Mouse (Mus musculus): ENCODE data around the gene Lhfpl5. TPM values are rescaled to one million over a fixed set of nuclear protein-coding genes. Genes with fewer than 3 reads are reported as not detected.

The Lhfpl5 gene
- total and polyA plus RNA-seq, 2 experiments from 2014 or later = 0.07 TPM; not detected in 1

- H3K36me3 ChIP-seq (replicated peaks; ENCODE audit: control insufficient read depth, insufficient read depth, low read length) = no peaks in the 10 kb centered on the region
- H3K4me3 ChIP-seq (ENCODE audit: low read depth, low read length) = no peak overlapping the region
- no peak for TF ChIP-seq CTCF (IDR thresholded peaks at IDR 0.05; ENCODE audit: low read depth)
- TF ChIP-seq EP300 (IDR thresholded peaks at IDR 0.05; ENCODE audit: low read depth) = no peak
- no peaks in the 10 kb centered on the region for H3K4me1 ChIP-seq (ENCODE audit: control insufficient read depth, insufficient read depth)
- peaks cover 10% of the 10 kb centered on the region; the same call in 1 of the 2 replicates for H3K27me3 ChIP-seq (ENCODE audit: control insufficient read depth, insufficient read depth, low read length)
- no peak overlapping the region for H3K9ac ChIP-seq (replicated peaks; ENCODE audit: low read depth, low read length)
- DNase-seq (ENCODE audit: low spot score) (no peak), ATAC-seq (ENCODE audit: insufficient read depth, low read depth) (no peak)
- H3K4me2 ChIP-seq (ENCODE audit: low read depth, low read length) = no peak overlapping the region
- H3K27ac ChIP-seq (ENCODE audit: low read depth) = no peak overlapping the region
- no peaks in the 10 kb centered on the region for H3K9me3 ChIP-seq (replicated peaks; ENCODE audit: control insufficient read depth, low read length)
- WGBS = 76% methylated on average over 6 of the region's 6 CpGs
Observed at GRCm38 (mm10) chr17:28572941-28573340, 2.5 kb upstream of the Lhfpl5 start.

DNA sequence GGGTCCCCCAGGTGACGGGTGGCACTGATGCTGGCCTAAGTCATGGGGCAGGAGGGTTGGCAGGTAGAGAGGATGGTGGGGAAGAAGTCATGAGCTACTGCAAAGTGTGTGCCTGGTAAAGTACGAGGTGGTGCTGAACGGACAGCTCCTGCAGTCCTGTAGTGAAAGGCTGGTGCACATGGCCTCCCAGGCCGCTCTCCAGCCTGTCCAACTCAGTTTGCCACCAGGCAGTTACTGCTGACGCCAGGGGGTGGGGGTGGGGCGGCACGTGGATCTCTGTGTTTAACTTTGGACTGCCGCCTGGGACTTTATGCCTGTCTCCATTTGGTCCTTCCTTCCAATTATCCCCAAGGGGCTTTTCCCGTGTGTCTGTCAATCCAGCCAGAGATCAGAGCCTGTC is 5.0 kb downstream of the Lhfpl5 start:
- H3K9ac ChIP-seq (replicated peaks; ENCODE audit: low read depth, low read length) = no peak overlapping the region
- no peak overlapping the region for H3K27ac ChIP-seq (ENCODE audit: low read depth)
- H3K36me3 ChIP-seq (replicated peaks; ENCODE audit: control insufficient read depth, insufficient read depth, low read length) = no peaks in the 10 kb centered on the region
- ATAC-seq (ENCODE audit: insufficient read depth, low read depth) = peak; percentile 88
- H3K9me3 ChIP-seq (replicated peaks; ENCODE audit: control insufficient read depth, low read length) = no peaks in the 10 kb centered on the region
- DNase-seq (ENCODE audit: low spot score) = peak; percentile 81
- H3K4me1 ChIP-seq (ENCODE audit: control insufficient read depth, insufficient read depth) = no peaks in the 10 kb centered on the region
- no peak overlapping the region for H3K4me2 ChIP-seq (ENCODE audit: low read depth, low read length)
- peaks cover 6% of the 10 kb centered on the region; the same call in 1 of the 2 replicates for H3K27me3 ChIP-seq (ENCODE audit: control insufficient read depth, insufficient read depth, low read length)
- 7% methylated on average over 9 of the region's 9 CpGs for WGBS
- H3K4me3 ChIP-seq (ENCODE audit: low read depth, low read length) = no peak overlapping the region
- no peak for TF ChIP-seq EP300 (IDR thresholded peaks at IDR 0.05; ENCODE audit: low read depth)
- no peak for TF ChIP-seq CTCF (IDR thresholded peaks at IDR 0.05; ENCODE audit: low read depth)

DNA sequence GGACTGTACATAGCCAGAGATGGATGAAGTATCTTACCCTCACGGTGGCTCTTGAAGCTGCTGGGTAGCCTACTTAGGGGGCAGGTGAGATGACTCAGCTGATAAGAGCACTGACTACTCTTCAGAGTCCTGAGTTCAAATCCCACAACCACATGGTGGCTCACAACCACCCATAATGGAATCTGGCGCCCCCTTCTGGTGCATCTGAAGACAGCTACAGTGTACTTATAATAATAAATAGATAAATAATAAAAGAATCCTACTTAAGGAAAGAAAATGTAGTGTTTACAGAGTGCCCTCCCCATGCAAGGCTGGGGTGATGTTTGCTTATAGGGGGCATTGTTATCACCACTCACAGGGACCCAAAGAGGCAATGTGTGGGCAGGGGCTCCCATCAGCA is 5.6 kb downstream of the Lhfpl5 start:
- Histone ChIP-seq H3K4me1 (ENCODE audit: control insufficient read depth, insufficient read depth) (no peaks in the 10 kb centered on the region), H3K9ac (replicated peaks; ENCODE audit: low read depth, low read length) (no peak overlapping the region), H3K9me3 (replicated peaks; ENCODE audit: control insufficient read depth, low read length) (no peaks in the 10 kb centered on the region), H3K27ac (ENCODE audit: low read depth) (no peak overlapping the region), H3K4me2 (ENCODE audit: low read depth, low read length) (no peak overlapping the region), H3K4me3 (ENCODE audit: low read depth, low read length) (no peak overlapping the region), H3K36me3 (replicated peaks; ENCODE audit: control insufficient read depth, insufficient read depth, low read length) (no peaks in the 10 kb centered on the region), H3K27me3 (ENCODE audit: control insufficient read depth, insufficient read depth, low read length) (0 out of 2 replicates have a peak, but pooled peaks cover 2% of the 10 kb centered on the region)
- TF ChIP-seq CTCF (IDR thresholded peaks at IDR 0.05; ENCODE audit: low read depth) = no peak
- TF ChIP-seq EP300 (IDR thresholded peaks at IDR 0.05; ENCODE audit: low read depth) = no peak
- ATAC-seq (ENCODE audit: insufficient read depth, low read depth) (no peak), DNase-seq (ENCODE audit: low spot score) (no peak)
- 49% methylated on average over 2 of the region's 2 CpGs for WGBS

DNA sequence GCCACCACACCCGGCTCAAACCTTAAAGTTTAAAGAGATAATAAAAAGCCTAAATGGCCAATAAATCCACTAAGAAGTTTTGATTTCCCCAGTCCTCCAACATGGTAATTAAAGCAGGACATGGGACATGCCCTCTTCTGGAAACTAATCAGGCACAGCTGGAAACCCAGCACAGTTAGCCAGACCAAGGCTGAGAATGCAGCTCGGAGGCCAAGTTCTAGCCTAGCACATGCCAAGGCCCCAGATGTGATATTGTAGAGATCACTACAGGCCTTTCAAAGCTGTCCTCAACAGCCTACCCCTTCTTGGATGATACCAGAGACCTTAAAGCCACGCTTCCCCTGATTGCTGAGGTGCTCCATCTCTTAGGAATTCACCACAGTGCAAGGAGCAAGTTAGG is 11.1 kb downstream of the Lhfpl5 start:
- Histone ChIP-seq H3K4me3 (ENCODE audit: low read depth, low read length) (no peak overlapping the region), H3K36me3 (replicated peaks; ENCODE audit: control insufficient read depth, insufficient read depth, low read length) (peaks cover 37% of the 10 kb centered on the region), H3K4me2 (ENCODE audit: low read depth, low read length) (no peak overlapping the region), H3K27ac (ENCODE audit: low read depth) (no peak overlapping the region), H3K9me3 (replicated peaks; ENCODE audit: control insufficient read depth, low read length) (no peaks in the 10 kb centered on the region), H3K27me3 (ENCODE audit: control insufficient read depth, insufficient read depth, low read length) (no peaks in the 10 kb centered on the region), H3K4me1 (ENCODE audit: control insufficient read depth, insufficient read depth) (no peaks in the 10 kb centered on the region), H3K9ac (replicated peaks; ENCODE audit: low read depth, low read length) (no peak overlapping the region)
- TF ChIP-seq EP300 (IDR thresholded peaks at IDR 0.05; ENCODE audit: low read depth) = no peak
- no peak for TF ChIP-seq CTCF (IDR thresholded peaks at IDR 0.05; ENCODE audit: low read depth)
- DNase-seq (ENCODE audit: low spot score) (no peak), ATAC-seq (ENCODE audit: insufficient read depth, low read depth) (no peak)
- 80% methylated on average over 3 of the region's 3 CpGs for WGBS

DNA sequence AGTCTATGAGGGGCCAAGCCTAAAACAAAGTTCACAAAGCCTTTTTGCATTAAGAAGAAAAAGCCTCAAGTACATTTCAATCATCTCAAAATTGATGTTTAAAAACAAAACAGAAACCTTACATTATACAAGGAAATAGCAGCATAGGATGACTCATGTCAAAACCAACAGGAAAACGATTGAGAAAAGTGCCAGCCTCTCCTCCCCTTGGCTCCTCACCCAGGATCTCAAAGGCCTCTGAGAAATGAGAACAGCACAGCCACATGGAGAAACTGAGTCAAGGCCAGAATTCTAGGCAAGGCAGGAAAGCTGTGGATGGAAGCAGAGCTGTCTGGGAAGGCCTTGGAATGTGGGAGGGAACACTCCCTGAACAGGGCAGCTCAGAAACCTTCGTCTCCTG is 13.2 kb downstream of the Lhfpl5 start:
- H3K4me2 ChIP-seq (ENCODE audit: low read depth, low read length) = no peak overlapping the region
- H3K4me1 ChIP-seq (ENCODE audit: control insufficient read depth, insufficient read depth) = 0 out of 2 replicates have a peak, but pooled peaks cover 6% of the 10 kb centered on the region
- peaks cover 45% of the 10 kb centered on the region for H3K36me3 ChIP-seq (replicated peaks; ENCODE audit: control insufficient read depth, insufficient read depth, low read length)
- no peaks in the 10 kb centered on the region for H3K27me3 ChIP-seq (ENCODE audit: control insufficient read depth, insufficient read depth, low read length)
- ATAC-seq (ENCODE audit: insufficient read depth, low read depth) (no peak), DNase-seq (ENCODE audit: low spot score) (no peak)
- WGBS = 65% methylated on average over 2 of the region's 2 CpGs
- no peak overlapping the region for H3K9ac ChIP-seq (replicated peaks; ENCODE audit: low read depth, low read length)
- no peak overlapping the region for H3K27ac ChIP-seq (ENCODE audit: low read depth)
- no peaks in the 10 kb centered on the region for H3K9me3 ChIP-seq (replicated peaks; ENCODE audit: control insufficient read depth, low read length)
- TF ChIP-seq CTCF (IDR thresholded peaks at IDR 0.05; ENCODE audit: low read depth) (no peak), EP300 (IDR thresholded peaks at IDR 0.05; ENCODE audit: low read depth) (no peak)
- no peak overlapping the region for H3K4me3 ChIP-seq (ENCODE audit: low read depth, low read length)

GRCm38 (mm10) chr17:28590596-28590995 is 15.2 kb downstream of the Lhfpl5 start:
- TF ChIP-seq CTCF (IDR thresholded peaks at IDR 0.05; ENCODE audit: low read depth) (no peak), EP300 (IDR thresholded peaks at IDR 0.05; ENCODE audit: low read depth) (no peak)
- no peak overlapping the region for H3K9ac ChIP-seq (replicated peaks; ENCODE audit: low read depth, low read length)
- H3K4me1 ChIP-seq (ENCODE audit: control insufficient read depth, insufficient read depth) = 0 out of 2 replicates have a peak, but pooled peaks cover 6% of the 10 kb centered on the region
- 73% methylated on average over 3 of the region's 3 CpGs for WGBS
- H3K4me3 ChIP-seq (ENCODE audit: low read depth, low read length) = no peak overlapping the region
- ATAC-seq (ENCODE audit: insufficient read depth, low read depth) (no peak), DNase-seq (ENCODE audit: low spot score) (no peak)
- peak overlapping the region; percentile 69; the same call in 1 of the 2 replicates for H3K27ac ChIP-seq (ENCODE audit: low read depth)
- H3K27me3 ChIP-seq (ENCODE audit: control insufficient read depth, insufficient read depth, low read length) = no peaks in the 10 kb centered on the region
- H3K9me3 ChIP-seq (replicated peaks; ENCODE audit: control insufficient read depth, low read length) = no peaks in the 10 kb centered on the region
- no peak overlapping the region for H3K4me2 ChIP-seq (ENCODE audit: low read depth, low read length)
- H3K36me3 ChIP-seq (replicated peaks; ENCODE audit: control insufficient read depth, insufficient read depth, low read length) = peaks cover 56% of the 10 kb centered on the region

Measured in heart, postnatal 0 days (tissue).